Mouse (Mus musculus): ENCODE results near the gene Sprr2f. TPM values are rescaled to one million over a fixed set of nuclear protein-coding genes. Genes with fewer than 3 reads are reported as not detected.

Sprr2f gene
- total RNA-seq (2015; ENCODE audit: low replicate concordance) = not detected in 2 replicates
- not detected in 2 replicates for total RNA-seq (2017; ENCODE audit: low replicate concordance)

- ATAC-seq (replicated peaks; ENCODE audit: low FRiP score, poor library complexity, severe bottlenecking) = no peak
Observed at GRCm38 (mm10) chr3:92364887-92365286, at the start of gene Sprr2f. Gene Sprr2f (plus strand): TSS chr3:92365187.

- ATAC-seq (replicated peaks; ENCODE audit: low FRiP score, poor library complexity, severe bottlenecking) = no peak
Observed at GRCm38 (mm10) chr3:92316320-92316719, 48.7 kb upstream of the Sprr2f start, which contains the start of gene Sprr2b. Gene Sprr2b (plus strand): TSS chr3:92316620.

- ATAC-seq (replicated peaks; ENCODE audit: low FRiP score, poor library complexity, severe bottlenecking) = no peak
Observed at GRCm38 (mm10) chr3:92317384-92317783, 47.6 kb upstream of the Sprr2f start.

DNA sequence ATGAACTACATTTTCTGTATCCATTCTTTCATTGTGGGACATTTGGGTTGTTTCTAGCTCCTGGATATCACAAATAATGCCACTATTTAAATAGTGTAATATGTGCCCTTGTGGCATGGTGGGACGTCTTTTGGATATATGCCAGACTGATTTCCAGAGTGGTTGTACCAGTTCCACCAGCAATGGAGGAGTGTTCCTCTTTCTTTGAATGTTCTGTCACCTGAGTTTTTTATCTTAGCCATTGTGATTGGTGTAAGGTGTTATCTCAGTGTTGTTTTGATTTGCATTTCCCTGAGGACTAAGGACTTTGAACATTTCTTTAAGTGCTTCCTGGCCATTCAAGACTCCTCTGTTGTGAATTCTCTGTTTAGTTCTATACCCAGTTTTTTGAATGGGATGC is 28.7 kb upstream of the Sprr2f start:
- no peak for ATAC-seq (replicated peaks; ENCODE audit: low FRiP score, poor library complexity, severe bottlenecking)

DNA sequence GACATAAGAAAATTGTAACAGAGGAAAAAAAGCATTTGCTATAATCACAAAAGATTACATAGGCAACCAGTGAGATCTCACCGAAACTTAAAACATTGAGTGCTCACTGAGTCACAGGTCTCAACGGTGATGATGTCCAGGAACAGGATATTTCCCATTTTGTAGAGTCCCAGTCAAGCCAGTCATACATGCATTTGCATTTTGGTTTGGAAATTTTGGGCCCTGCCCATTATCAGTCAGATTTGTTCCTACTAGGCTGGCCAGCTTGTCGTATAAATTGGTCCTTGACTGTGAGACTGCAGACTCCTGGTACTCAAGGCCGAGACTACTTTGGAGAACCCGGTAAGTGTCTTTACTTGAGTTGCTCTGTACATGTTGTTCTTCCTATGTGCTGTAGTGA is 26.1 kb upstream of the Sprr2f start, which contains the start of gene Sprr2d:
Gene Sprr2d, plus strand, starts transcription at position 301 of the 400 bp plus-strand sequence.
- no peak for ATAC-seq (replicated peaks; ENCODE audit: low FRiP score, poor library complexity, severe bottlenecking)

DNA sequence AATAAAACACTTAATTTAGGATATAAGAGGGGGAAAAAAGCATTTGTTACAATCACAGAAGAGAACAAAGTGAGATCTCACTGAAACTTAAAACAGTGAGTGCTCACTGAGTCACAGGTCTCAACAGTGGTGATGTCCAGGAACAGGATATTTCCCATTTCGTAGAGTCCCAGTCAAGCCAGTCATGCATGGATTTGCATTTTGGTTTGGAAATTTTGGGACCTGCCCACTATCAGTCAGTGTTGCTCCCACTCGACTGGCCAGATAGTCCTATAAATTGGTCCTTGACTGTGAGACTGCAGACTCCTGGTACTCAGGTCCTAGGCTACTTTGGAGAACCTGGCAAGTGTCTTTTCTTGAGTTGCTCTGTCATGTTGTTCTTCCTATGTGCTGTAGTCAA is 13.1 kb upstream of the Sprr2f start, which contains the start of gene Sprr2e:
Gene Sprr2e, plus strand, starts transcription at position 301 of the 400 bp plus-strand sequence.
- ATAC-seq (replicated peaks; ENCODE audit: low FRiP score, poor library complexity, severe bottlenecking) = no peak

GRCm38 (mm10) chr3:92361619-92362018 is 3.4 kb upstream of the Sprr2f start:
- no peak for ATAC-seq (replicated peaks; ENCODE audit: low FRiP score, poor library complexity, severe bottlenecking)

DNA sequence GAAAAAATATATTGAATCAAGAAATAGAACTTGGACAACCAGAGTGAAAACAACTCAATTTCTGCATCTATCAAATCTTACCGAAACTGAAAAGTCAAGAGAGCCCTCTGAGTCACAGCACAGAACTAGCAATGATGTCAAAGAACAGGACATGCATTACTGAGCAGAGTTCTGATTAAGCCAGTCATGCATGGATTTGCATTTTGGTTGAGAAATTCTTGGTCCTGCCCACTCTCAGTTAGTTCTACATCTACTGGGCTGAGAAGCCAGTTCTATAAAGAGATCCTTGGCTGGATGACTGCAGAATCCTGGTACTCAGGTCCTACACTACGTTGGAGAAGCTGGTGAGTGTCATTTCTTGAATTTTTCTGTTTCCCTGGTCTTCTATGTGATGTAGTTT is 8.6 kb downstream of the Sprr2f start:
- no peak for ATAC-seq (replicated peaks; ENCODE audit: low FRiP score, poor library complexity, severe bottlenecking)

- no peak for ATAC-seq (replicated peaks; ENCODE audit: low FRiP score, poor library complexity, severe bottlenecking)
Observed at GRCm38 (mm10) chr3:92385385-92385784, 20.4 kb downstream of the Sprr2f start, which contains the start of gene Sprr2h. Gene Sprr2h (plus strand): TSS chr3:92385685.

DNA sequence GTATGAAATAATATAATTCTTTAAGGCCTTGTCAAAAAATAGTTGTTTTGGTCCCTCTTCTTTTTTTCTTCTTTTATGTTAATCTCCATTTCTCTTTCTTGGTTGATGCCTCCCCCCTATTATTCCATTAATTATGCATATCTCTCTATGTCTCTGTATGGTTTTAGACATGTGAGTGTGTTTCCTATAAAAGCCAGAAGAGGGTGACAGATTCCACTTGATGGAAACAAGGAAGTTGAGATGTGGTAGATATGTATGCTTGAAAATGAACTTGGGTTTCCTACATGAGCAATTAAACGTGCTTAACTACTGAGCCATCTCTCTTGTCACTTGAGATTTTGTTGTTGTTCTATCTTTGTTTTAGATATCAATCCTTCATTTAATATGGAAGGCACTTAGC is 29.3 kb downstream of the Sprr2f start:
- no peak for ATAC-seq (replicated peaks; ENCODE audit: low FRiP score, poor library complexity, severe bottlenecking)

- ATAC-seq (replicated peaks; ENCODE audit: low FRiP score, poor library complexity, severe bottlenecking) = no peak
Observed at GRCm38 (mm10) chr3:92407691-92408090, 42.7 kb downstream of the Sprr2f start, which contains the start of gene Sprr2i. Gene Sprr2i (plus strand): TSS chr3:92407991.

Other genes with a start within 250 kb of the Sprr2f start
- not detected in 2 replicates for gene Prr9, start 241.2 kb upstream of the Sprr2f start, total RNA-seq (2015; ENCODE audit: low replicate concordance)
- gene Prr9, start 241.2 kb upstream of the Sprr2f start, total RNA-seq (2017; ENCODE audit: low replicate concordance) = not detected in 2 replicates
- not detected in 2 replicates for gene Lelp1, start 222.4 kb upstream of the Sprr2f start, total RNA-seq (2015; ENCODE audit: low replicate concordance)
- not detected in 2 replicates for gene Lelp1, start 222.4 kb upstream of the Sprr2f start, total RNA-seq (2017; ENCODE audit: low replicate concordance)
- not detected in 2 replicates for gene Sprr2a1, start 149.4 kb upstream of the Sprr2f start, total RNA-seq (2015; ENCODE audit: low replicate concordance)
- gene Sprr2a1, start 149.4 kb upstream of the Sprr2f start, total RNA-seq (2017; ENCODE audit: low replicate concordance) = not detected in 2 replicates
- gene Sprr2a2, start 149.3 kb upstream of the Sprr2f start, total RNA-seq (2015; ENCODE audit: low replicate concordance) = 0.58 TPM in 1 of 2 replicates, not detected in the other
- 0.56 and 0.85 TPM in 2 replicates for gene Sprr2a2, start 149.3 kb upstream of the Sprr2f start, total RNA-seq (2017; ENCODE audit: low replicate concordance)
- gene Sprr2a3, start 79.8 kb upstream of the Sprr2f start, total RNA-seq (2015; ENCODE audit: low replicate concordance) = not detected in 2 replicates
- gene Sprr2a3, start 79.8 kb upstream of the Sprr2f start, total RNA-seq (2017; ENCODE audit: low replicate concordance) = not detected in 2 replicates
- gene Sprr2b, start 48.6 kb upstream of the Sprr2f start, total RNA-seq (2015; ENCODE audit: low replicate concordance) = not detected in 2 replicates
- not detected in 2 replicates for gene Sprr2b, start 48.6 kb upstream of the Sprr2f start, total RNA-seq (2017; ENCODE audit: low replicate concordance)
- gene Sprr2d, start 26.0 kb upstream of the Sprr2f start, total RNA-seq (2015; ENCODE audit: low replicate concordance) = not detected in 2 replicates
- not detected in 2 replicates for gene Sprr2d, start 26.0 kb upstream of the Sprr2f start, total RNA-seq (2017; ENCODE audit: low replicate concordance)
- gene Sprr2e, start 13.0 kb upstream of the Sprr2f start, total RNA-seq (2015; ENCODE audit: low replicate concordance) = not detected in 2 replicates
- not detected in 2 replicates for gene Sprr2e, start 13.0 kb upstream of the Sprr2f start, total RNA-seq (2017; ENCODE audit: low replicate concordance)
- gene Sprr2h, start 20.5 kb downstream of the Sprr2f start, total RNA-seq (2015; ENCODE audit: low replicate concordance) = not detected in 2 replicates
- not detected in 2 replicates for gene Sprr2h, start 20.5 kb downstream of the Sprr2f start, total RNA-seq (2017; ENCODE audit: low replicate concordance)
- gene Sprr2i, start 42.8 kb downstream of the Sprr2f start, total RNA-seq (2015; ENCODE audit: low replicate concordance) = not detected in 2 replicates
- gene Sprr2i, start 42.8 kb downstream of the Sprr2f start, total RNA-seq (2017; ENCODE audit: low replicate concordance) = not detected in 2 replicates
- not detected in 2 replicates for gene Sprr2j-ps, start 52.9 kb downstream of the Sprr2f start, total RNA-seq (2015; ENCODE audit: low replicate concordance)
- gene Sprr2j-ps, start 52.9 kb downstream of the Sprr2f start, total RNA-seq (2017; ENCODE audit: low replicate concordance) = not detected in 2 replicates
- gene Gm9774, start 64.2 kb downstream of the Sprr2f start, total RNA-seq (2015; ENCODE audit: low replicate concordance) = 5.2 and 17.7 TPM in 2 replicates
- gene Gm9774, start 64.2 kb downstream of the Sprr2f start, total RNA-seq (2017; ENCODE audit: low replicate concordance) = 0.34 and 2.9 TPM in 2 replicates
- not detected in 2 replicates for gene Sprr2k, start 67.4 kb downstream of the Sprr2f start, total RNA-seq (2015; ENCODE audit: low replicate concordance)
- not detected in 2 replicates for gene Sprr2k, start 67.4 kb downstream of the Sprr2f start, total RNA-seq (2017; ENCODE audit: low replicate concordance)
- gene Sprr1b, start 73.6 kb downstream of the Sprr2f start, total RNA-seq (2015; ENCODE audit: low replicate concordance) = not detected in 2 replicates
- not detected in 2 replicates for gene Sprr1b, start 73.6 kb downstream of the Sprr2f start, total RNA-seq (2017; ENCODE audit: low replicate concordance)
- not detected in 2 replicates for gene Sprr3, start 93.5 kb downstream of the Sprr2f start, total RNA-seq (2015; ENCODE audit: low replicate concordance)
- gene Sprr3, start 93.5 kb downstream of the Sprr2f start, total RNA-seq (2017; ENCODE audit: low replicate concordance) = not detected in 2 replicates
- gene Sprr1a, start 120.7 kb downstream of the Sprr2f start, total RNA-seq (2015; ENCODE audit: low replicate concordance) = not detected in 2 replicates
- gene Sprr1a, start 120.7 kb downstream of the Sprr2f start, total RNA-seq (2017; ENCODE audit: low replicate concordance) = not detected in 2 replicates
- gene Sprr4, start 135.3 kb downstream of the Sprr2f start, total RNA-seq (2015; ENCODE audit: low replicate concordance) = not detected in 2 replicates
- gene Sprr4, start 135.3 kb downstream of the Sprr2f start, total RNA-seq (2017; ENCODE audit: low replicate concordance) = not detected in 2 replicates
- not detected in 2 replicates for gene 2310046K23Rik, start 169.3 kb downstream of the Sprr2f start, total RNA-seq (2015; ENCODE audit: low replicate concordance)
- not detected in 2 replicates for gene 2310046K23Rik, start 169.3 kb downstream of the Sprr2f start, total RNA-seq (2017; ENCODE audit: low replicate concordance)
- 1.0 TPM in 1 of 2 replicates, not detected in the other for gene Ivl, start 208.5 kb downstream of the Sprr2f start, total RNA-seq (2015; ENCODE audit: low replicate concordance)
- 0.56 TPM in 1 of 2 replicates, not detected in the other for gene Ivl, start 208.5 kb downstream of the Sprr2f start, total RNA-seq (2017; ENCODE audit: low replicate concordance)
- not detected in 2 replicates for gene Smcp, start 223.8 kb downstream of the Sprr2f start, total RNA-seq (2015; ENCODE audit: low replicate concordance)
- not detected in 2 replicates for gene Smcp, start 223.8 kb downstream of the Sprr2f start, total RNA-seq (2017; ENCODE audit: low replicate concordance)
- not detected in 2 replicates for gene 2210017I01Rik, start 242.3 kb downstream of the Sprr2f start, total RNA-seq (2015; ENCODE audit: low replicate concordance)
- gene 2210017I01Rik, start 242.3 kb downstream of the Sprr2f start, total RNA-seq (2017; ENCODE audit: low replicate concordance) = not detected in 2 replicates